Mouse (Mus musculus) thymus, postnatal 25 days (tissue): ENCODE results near the gene Gstp2.

ENCODE experiments used
- DNase-seq: peaks from one replicate; pipeline ENCODE4 v3.0.0; 2022

The Gstp2 gene

DNA sequence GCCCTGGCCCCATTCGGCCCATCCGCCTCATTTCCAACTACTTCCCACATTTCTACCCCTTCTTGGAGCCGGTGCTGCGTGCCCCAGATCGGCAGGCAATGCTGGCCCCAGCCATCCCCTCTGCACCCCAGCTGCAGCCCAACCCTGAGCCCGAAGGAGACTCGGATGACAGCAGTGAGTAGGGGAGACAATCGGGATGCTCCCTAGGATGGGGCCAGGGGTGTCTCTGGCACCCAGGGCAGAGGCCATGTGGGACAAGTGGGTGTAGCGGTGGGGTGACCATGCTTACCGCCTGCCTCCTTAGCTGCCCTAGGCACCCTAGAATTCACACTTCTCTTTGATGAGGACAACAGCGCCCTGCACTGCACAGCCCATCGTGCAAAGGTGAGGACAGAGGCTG, 42.2 kb downstream of the Gstp2 start:
- DNase-seq: no peak

DNA sequence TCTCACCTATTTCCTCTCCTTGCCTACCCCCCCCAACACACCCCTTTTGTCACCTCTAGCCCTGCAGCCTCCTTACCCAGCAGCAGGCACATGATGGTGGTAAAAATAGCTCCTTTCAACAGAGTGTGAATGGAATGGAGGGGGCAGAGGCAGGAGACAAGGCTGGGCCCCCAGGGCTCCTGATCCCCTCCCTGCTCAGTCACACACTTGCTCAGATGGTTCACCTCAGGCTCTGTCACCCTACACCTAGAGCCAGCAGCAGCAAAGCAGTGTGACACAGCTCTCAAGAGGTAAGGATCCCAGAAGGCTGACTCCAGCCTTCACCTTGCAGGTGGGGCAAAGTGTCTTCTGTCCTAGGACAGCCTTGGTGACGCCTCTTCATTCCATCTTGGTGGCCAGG, 42.7 kb downstream of the Gstp2 start, which contains the start of gene Doc2g:
Doc2g (plus strand) TSS at position 202 of the 400 bp plus-strand sequence.
- no peak for DNase-seq

GRCm38 (mm10) chr19:4001752-4002151, 44.1 kb downstream of the Gstp2 start:
- no peak for DNase-seq

- no peak for DNase-seq
These were observed 44.8 kb downstream of the Gstp2 start for GRCm38 (mm10) chr19:4000949-4001525.

GRCm38 (mm10) chr19:4000119-4000900, 45.5 kb downstream of the Gstp2 start, which contains the start of the genes Nudt8 and Gm49405:
Gene Nudt8, plus strand, starts transcription at chr19:4000580.
Gene Gm49405, plus strand, starts transcription at chr19:4000626.
- DNase-seq: peak; percentile 97

- no peak for DNase-seq
These were observed 46.6 kb downstream of the Gstp2 start for GRCm38 (mm10) chr19:3999121-3999730.

- DNase-seq: no peak
These were observed 47.5 kb downstream of the Gstp2 start for GRCm38 (mm10) chr19:3998335-3998734.

DNA sequence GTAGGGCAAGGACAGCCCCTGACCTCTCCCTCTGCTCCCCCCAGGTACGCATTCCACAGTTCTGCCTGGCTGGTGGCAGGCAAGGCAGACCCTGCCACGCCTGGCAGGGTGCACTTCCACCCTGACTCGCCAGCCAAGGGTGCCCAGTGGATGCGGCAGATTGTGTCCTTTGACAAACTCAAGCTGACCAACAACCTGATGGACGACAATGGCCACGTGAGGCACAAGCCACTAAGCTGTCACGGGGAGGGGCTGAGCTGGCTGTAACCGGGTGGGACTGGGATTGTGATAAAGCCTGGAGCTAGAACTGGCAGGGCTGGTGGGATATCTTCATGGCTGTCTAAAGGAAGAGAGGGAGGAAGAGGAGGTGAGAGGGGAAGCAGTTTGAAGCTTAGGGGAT, 48.6 kb downstream of the Gstp2 start:
- DNase-seq: no peak

- DNase-seq: no peak
These were observed 49.1 kb downstream of the Gstp2 start for GRCm38 (mm10) chr19:3996747-3997146.

- no peak for DNase-seq
These were observed 49.7 kb downstream of the Gstp2 start for GRCm38 (mm10) chr19:3996106-3996505.

- no peak for DNase-seq
These were observed 50.3 kb downstream of the Gstp2 start for GRCm38 (mm10) chr19:3995505-3995904.

DNA sequence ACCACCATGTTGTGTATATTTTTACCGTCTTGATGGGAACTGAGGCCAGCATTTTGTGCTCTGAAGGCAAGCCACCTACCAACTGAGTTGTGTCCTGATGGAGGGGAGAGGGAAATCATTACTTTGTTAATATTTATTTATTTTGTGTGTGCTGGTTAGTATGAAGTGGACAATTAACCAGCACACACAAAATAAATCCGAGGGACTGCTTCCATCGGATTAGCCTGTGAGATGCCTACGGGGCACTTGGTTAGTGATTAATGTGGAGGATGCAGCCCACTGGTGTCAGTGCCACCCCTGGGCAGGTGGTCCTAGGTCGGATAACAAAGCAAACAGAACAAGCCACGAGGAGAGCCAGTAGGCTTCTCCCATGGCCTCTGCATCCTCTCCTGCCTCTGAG, 50.9 kb downstream of the Gstp2 start:
- no peak for DNase-seq

DNA sequence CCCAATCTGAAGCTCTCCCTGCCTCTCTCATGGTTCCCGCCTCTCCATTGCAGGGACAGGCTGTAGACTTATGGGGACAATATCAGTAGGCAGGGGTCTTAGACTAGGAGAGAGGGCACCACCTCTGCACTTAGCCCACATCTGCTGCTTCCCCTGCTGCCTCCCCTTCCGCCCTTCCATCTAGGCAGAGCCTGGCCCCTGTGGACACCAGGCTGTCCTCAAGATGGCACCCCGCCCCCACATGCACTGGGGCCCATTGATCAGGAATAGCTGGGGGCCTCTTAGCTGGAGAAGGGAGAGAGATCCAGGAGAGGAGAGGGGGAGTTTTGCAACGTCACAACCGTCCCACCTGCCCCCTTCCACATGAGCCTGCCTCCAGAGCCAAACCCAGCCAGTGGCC, 53.4 kb downstream of the Gstp2 start, which contains the start of gene Tbx10:
Tbx10 (plus strand) TSS at position 337 of the 400 bp plus-strand sequence.
- no peak for DNase-seq

DNA sequence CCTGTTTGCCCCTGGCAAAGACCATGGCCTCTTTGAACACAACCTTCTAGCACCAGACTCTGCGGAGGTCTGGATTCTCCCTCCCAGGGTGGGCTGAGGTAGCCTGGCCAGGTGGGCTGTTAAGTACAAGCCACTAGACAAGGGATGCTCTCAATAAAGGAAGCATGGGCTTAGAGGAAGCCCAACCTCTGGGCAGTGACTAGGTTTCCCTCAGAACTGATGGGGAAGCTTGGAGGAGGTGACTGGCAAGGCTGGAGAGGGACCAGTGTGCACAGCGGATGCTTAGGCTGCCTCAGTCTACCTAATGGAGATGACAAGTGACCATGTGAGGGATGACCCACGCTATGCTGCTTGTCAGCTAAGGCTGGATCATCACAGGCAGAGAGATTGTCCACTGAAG, 53.9 kb downstream of the Gstp2 start:
- DNase-seq: no peak

DNA sequence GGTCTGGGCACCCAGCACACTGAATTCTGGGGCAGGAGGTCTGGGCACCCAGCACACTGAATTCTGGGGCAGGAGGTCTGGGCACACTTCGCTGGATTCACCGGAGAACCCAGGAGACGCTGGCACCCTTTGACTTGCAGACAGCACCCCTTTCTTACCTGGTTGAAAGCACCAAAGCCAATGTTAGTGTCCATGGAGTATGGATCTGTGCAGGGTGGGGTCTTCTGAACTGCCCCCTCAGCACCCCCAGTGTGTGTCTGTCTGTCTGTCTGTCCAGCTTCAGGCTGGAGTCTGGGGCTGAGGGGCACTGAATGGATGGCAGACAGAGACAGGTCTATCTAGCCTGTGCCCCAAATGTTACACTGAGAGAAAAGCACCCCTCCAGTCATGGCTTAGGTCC, 54.3 kb downstream of the Gstp2 start:
- no peak for DNase-seq

DNA sequence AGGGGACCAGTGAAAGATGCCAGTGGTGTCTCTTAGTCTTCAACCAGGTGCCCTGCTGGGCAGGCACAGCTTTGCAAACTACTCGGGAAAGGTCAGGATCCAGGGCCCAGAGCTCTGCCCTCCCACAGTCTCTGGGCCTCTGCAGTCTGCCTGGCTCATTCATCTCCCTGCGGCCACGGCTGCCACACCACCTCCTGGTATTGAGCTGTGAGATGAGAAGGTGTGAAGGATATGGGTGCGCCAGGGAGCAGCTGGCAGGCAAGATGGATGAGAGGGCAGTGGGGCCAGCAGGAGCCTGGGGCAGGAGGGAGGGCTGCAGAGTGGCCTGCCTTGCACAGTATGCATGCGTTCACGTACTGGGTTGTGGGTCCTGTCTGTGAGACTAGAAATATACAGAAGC, 55.0 kb downstream of the Gstp2 start:
- DNase-seq: no peak
